Mouse (Mus musculus) mouse embryonic stem cell (cell line): ENCODE measurements around the gene Pdpn.

ENCODE experiments used
- in situ Hi-C, 2 experiments: fragments of 300-500 bp; cut with MboI; formaldehyde crosslinking; loops; 1 replicate in 1 of 2; 3 replicates in 1 of 2; pipeline ENCODE4 v1.14.3; 2019 to 2020; ENCODE audit warnings: low sequenced_read_pairs in 2 of 2, low pct_unique_long_range_greater_than_20kb in 1 of 2, mixed read lengths in 1 of 2; ENCODE audit not compliant: unreplicated experiment in 1 of 2

The Pdpn gene

GRCm38 (mm10) chr4:143257971-143258370 lies 41.4 kb downstream of the Pdpn start:
- in situ Hi-C loops: loop anchor here in 1 of 2 experiments (10.0 kb wide), 1 partner anchor 57 kb away; no protein-coding TSS in a partner anchor

GRCm38 (mm10) chr4:143255541-143255940 lies 43.8 kb downstream of the Pdpn start:
- in situ Hi-C loops: loop anchor here in 1 of 2 experiments (10.0 kb wide), 1 partner anchor 59 kb away; no protein-coding TSS in a partner anchor

GRCm38 (mm10) chr4:143253356-143253755 lies 46.0 kb downstream of the Pdpn start:
- in situ Hi-C loops: loop anchor here in 1 of 2 experiments (10.0 kb wide), 1 partner anchor 61 kb away; no protein-coding TSS in a partner anchor

GRCm38 (mm10) chr4:143248050-143248449 lies 51.3 kb downstream of the Pdpn start:
- in situ Hi-C loops: no loop called here

- in situ Hi-C loops: no loop called here
Observed at GRCm38 (mm10) chr4:143241294-143241693, 58.1 kb downstream of the Pdpn start.

- in situ Hi-C loops: loop anchor here in 1 of 2 experiments (5.0 kb wide), 1 partner anchor 207 kb away; no protein-coding TSS in a partner anchor
Observed at GRCm38 (mm10) chr4:143239615-143240201, 59.7 kb downstream of the Pdpn start.

- in situ Hi-C loops: loop anchor here in 1 of 2 experiments (5.0 kb wide), 1 partner anchor 207 kb away; no protein-coding TSS in a partner anchor
Observed at GRCm38 (mm10) chr4:143239117-143239516, 60.2 kb downstream of the Pdpn start.

- in situ Hi-C loops: loop anchor here in 1 of 2 experiments (5.0 kb wide), 1 partner anchor 206 kb away; no protein-coding TSS in a partner anchor
Observed at GRCm38 (mm10) chr4:143238241-143239031, 60.9 kb downstream of the Pdpn start.

GRCm38 (mm10) chr4:143231790-143232422 lies 67.5 kb downstream of the Pdpn start:
- in situ Hi-C loops: no loop called here

GRCm38 (mm10) chr4:143231110-143231509 lies 68.3 kb downstream of the Pdpn start:
- in situ Hi-C loops: no loop called here

GRCm38 (mm10) chr4:143227976-143228375 lies 71.4 kb downstream of the Pdpn start:
- in situ Hi-C loops: no loop called here

GRCm38 (mm10) chr4:143225886-143226285 lies 73.5 kb downstream of the Pdpn start:
- in situ Hi-C loops: no loop called here

- in situ Hi-C loops: no loop called here
Observed at GRCm38 (mm10) chr4:143219316-143219751, 80.0 kb downstream of the Pdpn start.

GRCm38 (mm10) chr4:143218858-143219257 lies 80.5 kb downstream of the Pdpn start:
- in situ Hi-C loops: no loop called here
